ENCODE assay signal across 1 mouse cellular context in the genomic region with DNA sequence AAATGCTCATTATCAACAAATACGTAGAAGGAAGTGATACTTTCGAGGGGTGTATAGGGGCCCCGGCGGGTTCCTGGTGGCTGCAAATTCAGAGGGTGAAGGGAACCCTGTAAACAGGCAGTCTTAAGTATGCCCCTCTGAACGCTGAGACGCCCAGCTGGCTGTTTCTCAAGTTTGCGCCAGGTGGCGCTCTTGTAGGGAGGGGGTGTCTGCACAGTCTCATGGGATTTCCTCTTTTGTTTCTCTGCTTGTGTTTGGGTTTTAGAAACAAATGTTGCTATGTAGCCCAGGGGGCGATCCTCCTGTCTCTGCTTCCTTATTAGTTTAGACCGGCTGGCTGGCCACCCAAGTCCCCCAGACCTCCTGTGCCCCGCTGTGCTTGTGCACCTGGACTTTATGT.
A peak's percentile ranks its signal among the peaks of the same experiment; 100 is the strongest.
TF ChIP-seq lines count a peak whose summit lies in the region.

No protein-coding gene starts in this region.

TF ChIP-seq in MEL, 35 proteins besides CTCF, POLR2A, EP300 and RAD21 (continued from another document):
- TF ChIP-seq TCF12 (IDR thresholded peaks at IDR 0.05; ENCODE audit: low read depth, low read length): no peak
- no peak for TF ChIP-seq MAX (IDR thresholded peaks at IDR 0.05; ENCODE audit: low read length)
- no peak for TF ChIP-seq GATA1 (IDR thresholded peaks at IDR 0.05; ENCODE audit: low read depth, low read length)
- no peak for TF ChIP-seq ZMIZ1 (IDR thresholded peaks at IDR 0.05; ENCODE audit: low read depth, low read length)
- no peak for TF ChIP-seq TAL1 (IDR thresholded peaks at IDR 0.05; ENCODE audit: low read length)
- no peak for TF ChIP-seq JUND (IDR thresholded peaks at IDR 0.05; ENCODE audit: low read depth, low read length)
- TF ChIP-seq MXI1 (IDR thresholded peaks at IDR 0.05; ENCODE audit: low read depth, low read length): no peak; the same call in 1 of the 2 replicates
- peak; percentile 91 for TF ChIP-seq SMC3 (IDR thresholded peaks at IDR 0.05; ENCODE audit: low read depth, low read length)
- 0 out of 2 replicates have a peak, but pooled peaks have one; percentile 13 for TF ChIP-seq ELF1 (IDR thresholded peaks at IDR 0.05; ENCODE audit: low read depth, low read length)
- TF ChIP-seq ETS1 (IDR thresholded peaks at IDR 0.05; ENCODE audit: low read depth, low read length): no peak
- TF ChIP-seq MYB (IDR thresholded peaks at IDR 0.05; ENCODE audit: low read depth, low read length): no peak
